Mouse (Mus musculus) urinary bladder, adult 2 months (tissue): Measurements from ENCODE around the gene Nkx3-2. TPM values are rescaled to one million over a fixed set of nuclear protein-coding genes. Genes with fewer than 3 reads are reported as not detected.

Experiments
- DNase-seq: peaks from one replicate; pipeline ENCODE4 v3.0.0; 2022; ENCODE audit warnings: low spot score
- polyA plus RNA-seq: library from polyadenylated mRNA; depleted of rRNA; stranded (reverse); fragments of >200 nt; gene quantifications from 2 replicates; pipeline ENCODE4 v1.2.3, GENCODE M21; 2012

The Nkx3-2 gene
- polyA plus RNA-seq, 1 experiment, result not detected

GRCm38 (mm10) chr5:41762141-41762946, 2.0 kb downstream of the Nkx3-2 start:
- no peak for DNase-seq

DNA sequence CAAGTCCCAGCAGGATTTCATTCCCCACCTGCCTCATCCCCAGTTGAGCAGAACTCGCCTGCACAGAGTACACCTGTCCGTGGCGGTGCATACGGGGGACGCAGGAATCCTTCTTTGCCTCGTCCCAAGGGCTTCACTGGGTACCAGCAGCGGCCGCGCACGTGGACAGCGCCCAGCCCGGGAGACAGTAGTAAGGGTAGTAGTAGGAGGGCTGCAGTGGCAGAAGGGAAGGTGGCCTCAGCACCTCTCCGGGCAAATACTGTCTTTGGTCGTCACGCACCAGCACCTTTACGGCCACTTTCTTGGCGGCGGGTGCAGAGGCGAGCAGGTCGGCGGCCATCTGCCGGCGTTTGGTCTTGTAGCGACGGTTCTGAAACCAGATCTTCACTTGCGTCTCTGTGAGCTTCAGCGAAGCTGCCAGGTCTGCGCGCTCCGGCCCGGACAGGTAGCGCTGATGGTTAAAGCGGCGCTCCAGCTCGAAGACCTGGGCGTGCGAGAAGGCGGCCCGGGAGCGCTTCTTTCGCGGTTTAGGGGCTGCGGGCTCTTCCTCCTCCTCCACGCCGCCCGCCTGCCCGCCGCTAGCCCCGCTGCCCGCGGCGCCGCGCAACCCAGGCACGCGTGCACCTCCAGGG, 2.7 kb downstream of the Nkx3-2 start:
- DNase-seq, result no peak

- no peak for DNase-seq
These were observed 3.3 kb downstream of the Nkx3-2 start for GRCm38 (mm10) chr5:41760831-41761508.

- no peak for DNase-seq
These were observed 4.2 kb downstream of the Nkx3-2 start for GRCm38 (mm10) chr5:41760071-41760470.

DNA sequence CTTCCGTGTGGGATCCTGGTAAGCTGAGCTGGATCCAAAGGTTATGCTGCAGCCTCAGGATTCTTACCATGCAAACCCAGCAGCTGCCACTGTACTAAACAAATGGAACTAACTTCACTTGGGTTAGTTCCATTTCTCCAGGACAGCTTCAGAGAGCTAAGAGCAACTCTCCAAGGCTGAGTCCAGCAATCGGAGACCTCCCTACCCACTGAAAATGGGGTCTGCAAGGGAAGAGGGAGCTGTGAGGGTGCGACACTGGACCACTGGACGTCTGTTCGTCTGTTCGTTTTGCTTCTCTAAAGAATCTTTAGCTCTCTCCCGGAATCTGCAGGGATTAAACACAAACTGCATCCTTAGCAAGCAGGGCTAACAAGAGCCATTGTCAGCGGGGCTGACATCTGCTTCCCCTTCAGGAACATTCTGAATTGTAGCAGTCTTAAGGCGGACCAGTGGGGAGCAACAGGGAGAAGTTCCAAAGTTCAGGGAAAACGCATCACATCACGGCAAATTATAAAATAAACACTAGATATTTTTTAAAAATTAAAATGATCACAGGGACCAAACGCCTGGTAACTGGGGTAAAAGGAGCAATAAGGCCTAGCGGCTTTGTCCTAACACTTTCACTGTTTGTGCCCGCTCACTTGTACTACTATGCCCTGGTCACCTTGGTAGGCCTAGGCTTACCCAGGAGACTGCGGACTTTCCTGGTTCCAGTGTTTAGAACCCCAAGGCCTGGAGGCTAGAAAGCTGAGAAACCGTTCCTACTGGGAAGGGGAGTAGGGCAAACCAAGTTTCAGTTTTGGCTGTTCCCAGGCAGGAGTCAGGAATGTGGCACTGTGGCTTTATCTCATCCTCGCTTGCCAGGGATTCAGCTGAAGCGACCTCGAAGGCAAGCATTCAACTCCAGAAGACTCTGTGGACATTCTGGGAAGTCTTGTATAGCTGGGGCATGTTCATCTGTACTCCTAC, 5.3 kb downstream of the Nkx3-2 start:
- no peak for DNase-seq

- no peak for DNase-seq
These were observed 7.0 kb downstream of the Nkx3-2 start for GRCm38 (mm10) chr5:41757338-41757737.

GRCm38 (mm10) chr5:41756396-41756795, 7.9 kb downstream of the Nkx3-2 start:
- no peak for DNase-seq

DNA sequence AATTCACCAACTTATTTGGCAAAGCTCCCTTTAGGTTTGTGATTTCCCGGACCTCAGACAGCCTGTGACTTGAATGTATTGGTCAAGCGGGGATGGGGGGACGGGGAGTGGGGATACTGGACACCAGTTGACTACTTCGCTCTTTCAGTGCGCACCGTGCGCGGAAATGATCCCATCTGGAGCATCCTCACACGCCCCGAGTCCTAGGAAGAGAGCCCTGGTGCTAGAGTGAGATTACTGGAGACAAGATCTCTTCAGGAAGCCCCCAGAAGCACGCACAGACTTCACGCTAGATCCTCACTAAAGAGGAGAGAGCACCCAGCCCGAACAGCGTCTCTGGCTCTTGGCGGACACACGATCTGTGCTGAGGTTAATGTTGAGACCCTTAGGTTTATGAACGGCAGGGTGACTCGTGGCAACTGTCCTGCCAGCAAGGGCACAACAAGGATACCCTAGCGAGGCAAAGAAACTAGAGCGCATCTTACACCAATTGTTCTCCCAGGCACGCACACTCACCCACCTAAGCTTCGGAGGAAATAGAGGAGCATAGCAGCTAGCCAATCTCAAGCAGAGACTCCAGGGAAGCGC, 8.8 kb downstream of the Nkx3-2 start:
- DNase-seq, result no peak

DNA sequence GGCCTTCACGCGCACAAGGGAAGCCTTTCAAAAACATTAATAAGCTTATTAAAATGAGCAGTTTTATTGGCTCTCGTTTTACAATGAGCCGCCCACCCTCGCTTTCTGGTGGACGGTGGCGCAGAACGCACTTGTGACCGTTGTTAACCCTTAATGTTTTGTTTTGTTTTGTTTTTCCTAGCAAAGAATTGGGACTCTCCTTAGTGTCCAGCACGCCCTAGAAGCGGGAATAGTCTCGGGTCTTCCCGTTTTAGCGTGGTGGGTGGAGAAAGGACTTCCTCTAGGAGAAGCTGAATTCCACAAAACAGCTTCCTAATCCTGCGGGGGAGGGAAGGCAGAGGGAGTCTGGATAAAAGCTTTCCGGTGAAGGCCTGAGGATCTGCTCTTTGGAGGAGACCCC, 9.5 kb downstream of the Nkx3-2 start:
- no peak for DNase-seq

DNA sequence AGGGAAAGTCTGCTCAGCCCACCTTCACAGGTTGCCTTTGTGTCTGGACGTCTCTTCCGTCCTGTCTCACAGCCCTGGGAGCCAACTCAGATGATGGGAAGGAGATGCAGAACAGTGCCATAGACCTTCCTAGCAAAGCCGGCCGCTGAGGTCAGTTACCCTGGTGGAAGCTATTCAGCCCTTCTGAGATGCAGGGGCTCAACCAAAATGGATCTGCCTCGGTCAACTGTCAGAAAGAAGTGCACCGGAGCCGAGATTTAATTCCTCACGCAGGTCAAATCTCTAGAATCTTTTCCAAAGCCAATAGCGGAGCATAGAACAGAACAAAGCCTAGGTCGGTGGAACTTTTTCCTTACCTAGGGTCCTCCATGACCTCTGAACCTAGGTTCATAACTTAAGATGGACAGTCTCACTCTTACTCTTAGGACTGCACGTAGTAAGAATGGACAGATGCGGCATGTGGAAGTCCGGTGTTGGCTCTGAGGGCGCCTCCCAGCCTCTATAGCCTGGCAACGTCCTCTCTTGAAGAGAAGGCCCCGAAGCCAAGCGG, 10.0 kb downstream of the Nkx3-2 start:
- DNase-seq, result no peak

DNA sequence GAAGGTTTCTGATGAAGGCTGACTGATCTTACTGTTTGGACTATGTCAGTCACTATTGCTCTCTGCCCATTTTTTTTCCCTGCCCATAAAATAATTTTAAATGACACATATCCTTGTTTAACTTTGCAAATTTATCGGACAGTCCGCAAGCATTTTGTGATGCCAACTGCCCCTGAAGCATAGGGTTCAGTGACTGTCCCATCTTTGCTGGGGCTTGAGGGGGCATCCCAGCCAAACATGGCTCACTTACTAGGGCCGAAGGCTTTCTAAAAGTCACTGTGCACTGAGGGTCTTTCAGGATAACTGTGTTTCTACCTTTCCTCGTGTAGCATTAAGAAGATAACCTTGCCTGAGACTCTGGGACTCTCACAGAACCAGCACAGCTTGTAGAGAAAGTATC, 11.6 kb downstream of the Nkx3-2 start:
- no peak for DNase-seq

GRCm38 (mm10) chr5:41744898-41745780, 19.2 kb downstream of the Nkx3-2 start:
- DNase-seq, result no peak

GRCm38 (mm10) chr5:41744234-41744633, 20.1 kb downstream of the Nkx3-2 start:
- DNase-seq, result no peak

DNA sequence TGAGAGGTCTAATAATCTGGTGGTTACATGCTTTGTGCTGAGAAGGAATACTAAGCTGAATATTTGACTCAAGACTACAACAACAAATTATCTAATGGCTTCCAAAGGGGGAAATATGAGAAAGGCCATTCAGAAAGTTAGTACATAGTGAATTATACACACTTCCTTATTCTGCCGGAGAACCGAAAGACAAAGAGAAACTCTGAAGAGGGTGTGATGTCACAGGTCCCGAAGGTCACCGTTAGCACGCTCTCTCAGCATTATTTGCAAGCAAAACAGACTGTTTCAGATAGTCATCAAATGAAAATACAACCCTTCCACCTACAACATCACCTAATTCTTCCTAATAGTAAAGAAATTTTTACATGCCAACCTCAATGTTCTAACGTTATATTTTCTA, 25.5 kb downstream of the Nkx3-2 start:
- no peak for DNase-seq

DNA sequence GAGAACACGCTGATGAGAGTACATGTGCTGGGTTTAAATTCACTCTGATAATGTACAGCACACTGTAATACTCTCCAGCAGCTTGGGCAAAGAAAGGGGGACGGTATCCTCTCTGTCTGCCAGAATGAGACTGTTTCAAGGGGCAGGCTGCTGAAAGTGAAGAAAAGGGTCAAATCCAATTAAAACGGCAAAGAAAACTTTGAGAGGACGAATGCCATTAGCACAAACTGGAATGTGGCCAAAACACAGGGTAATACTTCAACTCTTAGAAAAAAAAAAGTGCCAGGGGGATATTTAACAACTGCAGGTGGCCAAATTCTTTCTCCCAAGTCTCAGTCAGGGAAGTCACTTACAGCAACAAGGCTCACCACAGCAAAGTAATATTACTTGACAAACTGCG, 27.3 kb downstream of the Nkx3-2 start:
- DNase-seq, result no peak

GRCm38 (mm10) chr5:41727017-41727416, 37.3 kb downstream of the Nkx3-2 start:
- DNase-seq, result no peak

DNA sequence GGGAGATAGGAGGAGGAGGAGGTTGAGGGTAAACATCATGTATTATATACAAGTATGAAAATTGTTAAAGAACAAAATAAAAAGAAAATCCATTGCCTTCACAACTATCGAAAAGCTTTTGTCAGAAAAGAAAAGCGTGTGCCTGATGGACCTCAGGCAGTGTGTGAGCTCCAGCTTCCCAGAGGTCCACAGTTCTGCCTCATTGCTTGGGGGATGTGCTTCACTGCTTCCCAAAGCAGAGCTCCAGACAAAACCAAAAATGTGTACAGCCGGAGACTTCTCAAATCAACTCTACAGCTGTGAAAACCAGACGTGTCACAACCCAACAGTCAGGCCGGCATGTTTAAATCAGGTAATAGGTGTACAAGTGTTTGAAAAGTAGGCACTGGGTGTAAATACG, 38.7 kb downstream of the Nkx3-2 start:
- no peak for DNase-seq
